Mouse (Mus musculus): ENCODE results near the gene Nfil3. TPM values are rescaled to one million over a fixed set of nuclear protein-coding genes. Genes with fewer than 3 reads are reported as not detected.

Gene Nfil3
- polyA plus RNA-seq, 1 experiment = 1.6 TPM

GRCm38 (mm10) chr13:52919790-52920352 is 61.0 kb downstream of the Nfil3 start:
- Histone ChIP-seq H3K4me1 (ENCODE audit: control insufficient read depth, insufficient read depth, low read length) (no peaks in the 10 kb centered on the region), H3K27ac (ENCODE audit: control insufficient read depth, insufficient read depth, low read depth, low read length) (no peak overlapping the region), H3K4me3 (ENCODE audit: control insufficient read depth, low read depth, low read length) (no peak overlapping the region), H3K27me3 (ENCODE audit: control insufficient read depth, insufficient read depth, low read length) (no peaks in the 10 kb centered on the region), H3K36me3 (ENCODE audit: control insufficient read depth, insufficient read depth, low read length) (no peaks in the 10 kb centered on the region)
- TF ChIP-seq POLR2A (IDR thresholded peaks at IDR 0.05; ENCODE audit: control insufficient read depth, low read depth, low read length) = no peak

GRCm38 (mm10) chr13:52918333-52918732 is 62.5 kb downstream of the Nfil3 start:
- Histone ChIP-seq H3K36me3 (ENCODE audit: control insufficient read depth, insufficient read depth, low read length) (no peaks in the 10 kb centered on the region), H3K4me1 (ENCODE audit: control insufficient read depth, insufficient read depth, low read length) (no peaks in the 10 kb centered on the region), H3K27me3 (ENCODE audit: control insufficient read depth, insufficient read depth, low read length) (no peaks in the 10 kb centered on the region), H3K27ac (ENCODE audit: control insufficient read depth, insufficient read depth, low read depth, low read length) (no peak overlapping the region), H3K4me3 (ENCODE audit: control insufficient read depth, low read depth, low read length) (no peak overlapping the region)
- TF ChIP-seq POLR2A (IDR thresholded peaks at IDR 0.05; ENCODE audit: control insufficient read depth, low read depth, low read length) (no peak), CTCF (IDR thresholded peaks at IDR 0.05; ENCODE audit: control insufficient read depth, insufficient read depth, insufficient replicate concordance, low read depth, low read length) (no peak)

Other genes with a start within 250 kb of the Nfil3 start
- gene Auh, start 51.4 kb downstream of the Nfil3 start, polyA plus RNA-seq (2012; rRNA removed) = 6.1 TPM in 2 replicates

Measured in testis, adult 2 months (tissue).